Mouse (Mus musculus) embryonic facial prominence, embryonic 15.5 days (tissue): ENCODE data around the gene Tor2a. TPM values are rescaled to one million over a fixed set of nuclear protein-coding genes. Genes with fewer than 3 reads are reported as not detected.
A peak's percentile ranks its signal among the peaks of the same experiment; 100 is the strongest.

Source experiments
- microRNA counts: library from miRNA; unstranded; fragments of <30 nt; microRNA quantifications from one replicate; lab custom pipeline; 2016
- microRNA-seq: library from miRNA; unstranded; fragments of <30 nt; microRNA quantifications from one replicate; pipeline ENCODE4, GENCODE M21; 2016; ENCODE audit warnings: borderline number of aligned reads
- polyA plus RNA-seq: library from polyadenylated mRNA; unstranded; fragments of >200 nt; fragmentation: Nextera tagmentation; extraction: Ambion mirVana; gene quantifications from 2 replicates; pipeline ENCODE4 v1.2.1, GENCODE M21; 2015

Gene Tor2a
- polyA plus RNA-seq, 1 experiment from 2014 or later = 69.0 TPM

MicroRNAs encoded within 50 kb of the gene (microRNA counts, 519-probe panel; counts per million panel counts)
- 1,520 counts per million, percentile 12 among the panel's probes with 10 or more counts for microRNA mmu-miR-2861 (lab: Ali Mortazavi, UCI)

Small RNA genes within 50 kb of the gene (microRNA-seq; reads per million reads assigned to microRNA genes)
- not detected for gene Mir2861
- gene Mir3960 = not detected

Other genes starting within 250 kb of the Tor2a start
- gene Fam102a, start 221.9 kb upstream of the Tor2a start, polyA plus RNA-seq = 19.5 and 21.0 TPM in 2 replicates
- gene Dpm2, start 186.4 kb upstream of the Tor2a start, polyA plus RNA-seq = 113 and 119 TPM in 2 replicates
- 0.53 and 0.94 TPM in 2 replicates for gene Pip5kl1, start 182.4 kb upstream of the Tor2a start, polyA plus RNA-seq
- 0.11 and 0.12 TPM in 2 replicates for gene 9430097D07Rik, start 181.6 kb upstream of the Tor2a start, polyA plus RNA-seq
- 34.8 and 36.5 TPM in 2 replicates for gene St6galnac4, start 170.1 kb upstream of the Tor2a start, polyA plus RNA-seq
- gene St6galnac6, start 157.5 kb upstream of the Tor2a start, polyA plus RNA-seq = 26.9 and 27.7 TPM in 2 replicates
- gene Ak1, start 135.5 kb upstream of the Tor2a start, polyA plus RNA-seq = 67.9 and 83.8 TPM in 2 replicates
- 83.8 and 86.3 TPM in 2 replicates for gene Eng, start 110.6 kb upstream of the Tor2a start, polyA plus RNA-seq
- gene Fpgs, start 53.1 kb upstream of the Tor2a start, polyA plus RNA-seq = 31.6 and 33.2 TPM in 2 replicates
- 105 and 106 TPM in 2 replicates for gene Cdk9, start 44.2 kb upstream of the Tor2a start, polyA plus RNA-seq
- 27.3 and 27.6 TPM in 2 replicates for gene Sh2d3c, start 36.2 kb upstream of the Tor2a start, polyA plus RNA-seq
- 0.32 and 0.42 TPM in 2 replicates for gene 6330409D20Rik, start 16.2 kb upstream of the Tor2a start, polyA plus RNA-seq
- 0.87 and 1.6 TPM in 2 replicates for gene Ttc16, start 18.4 kb downstream of the Tor2a start, polyA plus RNA-seq
- 6.7 and 7.0 TPM in 2 replicates for gene Ptrh1, start 18.6 kb downstream of the Tor2a start, polyA plus RNA-seq
- 2.1 and 3.4 TPM in 2 replicates for gene Cfap157, start 27.2 kb downstream of the Tor2a start, polyA plus RNA-seq
- gene Stxbp1, start 90.0 kb downstream of the Tor2a start, polyA plus RNA-seq = 21.5 and 22.3 TPM in 2 replicates
- gene Fam129b, start 118.9 kb downstream of the Tor2a start, polyA plus RNA-seq = 103 and 111 TPM in 2 replicates
- 141 and 176 TPM in 2 replicates for gene Rpl12, start 204.3 kb downstream of the Tor2a start, polyA plus RNA-seq
- gene Lrsam1, start 204.4 kb downstream of the Tor2a start, polyA plus RNA-seq = 13.1 and 15.3 TPM in 2 replicates
- 22.2 and 25.2 TPM in 2 replicates for gene Slc2a8, start 224.8 kb downstream of the Tor2a start, polyA plus RNA-seq